Mouse (Mus musculus) skeletal muscle tissue, adult 2 months (tissue): ENCODE measurements at regions not wholly inside any gene's neighbourhood (a gene's known extent, or its start where the extent isn't known, plus 50 kb on each side); places are given as distances from the start of the nearest gene placed in this dataset.
"Not testable (repeated sequence)": the region's sequence is repeated elsewhere in the genome, so short reads cannot be mapped to it uniquely, and the experiment has no call there.

Experiments
- DNase-seq: peaks from one replicate; pipeline ENCODE4 v3.0.0-alpha.2; 2012; ENCODE audit warnings: low read depth, low spot score

DNA sequence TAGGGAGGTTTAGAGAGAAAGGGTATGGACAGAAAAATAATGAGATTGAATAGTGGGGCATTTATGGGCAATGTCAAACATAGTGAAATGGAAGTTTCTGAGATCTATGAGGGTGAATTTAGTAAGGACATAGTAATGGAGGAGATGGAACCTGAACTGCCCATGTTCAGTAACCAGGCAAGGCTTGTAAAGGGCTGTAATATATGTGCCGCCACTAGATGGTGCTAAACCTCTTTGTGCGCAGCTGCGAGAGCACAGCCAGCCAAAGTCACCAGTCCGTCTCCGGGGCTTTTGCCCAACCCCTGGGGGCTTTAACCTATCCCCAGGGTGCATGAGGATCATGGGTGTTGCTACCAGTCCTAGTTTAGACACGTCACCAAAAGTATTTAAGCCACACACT is 77.7 kb upstream of the Vmn2r25 start:
- DNase-seq, result not testable (repeated sequence)

DNA sequence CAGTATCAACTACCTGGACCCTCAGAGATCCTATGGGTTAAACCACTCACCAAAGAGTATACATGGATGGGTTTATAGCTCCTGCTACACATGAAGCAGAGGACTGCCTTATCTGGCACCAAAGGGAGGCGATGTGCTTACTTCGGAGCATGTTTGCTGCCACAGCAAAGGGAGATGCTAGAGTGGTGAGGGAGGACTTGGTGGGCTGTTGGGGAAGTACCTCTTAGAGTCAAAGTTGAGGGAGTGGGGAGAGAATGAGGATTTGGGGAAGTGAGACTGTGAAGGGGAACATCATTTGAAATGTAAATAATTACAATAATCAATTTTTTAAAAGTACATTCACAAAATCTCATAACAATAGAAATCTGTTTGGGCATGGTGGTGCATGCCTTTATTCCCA is 84.7 kb upstream of the Vmn2r25 start:
- DNase-seq, result no peak

DNA sequence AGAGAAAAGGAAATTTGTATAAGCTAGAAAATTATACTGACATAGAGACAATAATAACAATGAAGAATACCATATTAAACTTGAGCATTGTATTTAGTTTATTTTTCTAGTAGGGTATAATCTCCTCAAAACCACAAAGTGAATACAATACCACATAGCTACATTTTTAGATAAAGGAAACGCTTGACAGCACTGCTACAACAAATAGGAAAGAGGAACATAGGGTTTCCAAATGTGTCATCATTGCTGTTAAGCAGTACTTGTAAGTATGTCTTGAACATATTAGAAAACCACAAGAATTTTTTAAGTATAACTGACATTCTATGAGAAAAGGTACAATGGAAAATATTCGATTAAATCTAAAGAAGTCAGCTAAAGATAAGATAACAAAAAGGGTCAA is 63.0 kb upstream of the Vmn2r26 start:
- peak; percentile 4 for DNase-seq

DNA sequence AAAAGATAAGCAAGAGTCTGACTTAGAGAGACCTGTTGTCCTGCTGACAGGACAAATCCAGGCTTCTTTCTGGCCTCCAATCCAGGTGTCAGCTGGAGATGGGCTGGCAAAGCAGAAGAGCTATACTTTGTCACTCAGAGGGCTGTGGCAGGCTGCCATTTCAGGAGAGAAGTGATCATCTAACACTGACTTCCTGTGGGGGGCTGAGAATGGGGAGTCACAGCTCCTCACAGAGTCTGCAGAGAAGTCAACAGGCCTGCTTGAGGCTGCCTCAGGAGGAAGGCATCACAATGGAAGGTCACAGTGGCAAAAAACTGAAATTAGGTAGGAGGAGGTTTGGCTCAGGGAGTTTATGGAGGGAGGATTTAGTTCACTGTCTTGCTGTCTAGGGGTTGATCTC is 53.2 kb upstream of the Vmn2r26 start:
- DNase-seq, result no peak
